Mouse (Mus musculus) heart, adult 18-20 months (tissue): ENCODE measurements around the gene Calhm1. TPM values are rescaled to one million over a fixed set of nuclear protein-coding genes. Genes with fewer than 3 reads are reported as not detected.

Experiments
- total RNA-seq, 2 experiments: library from RNA; stranded (reverse); gene quantifications; 2 replicates each; pipeline ENCODE4 v1.2.3; 2021

Calhm1 gene
- total RNA-seq, 2 experiments from 2014 or later = not detected

Other genes with a start within 250 kb of the Calhm1 start
- not detected for gene Ina, start 129.6 kb downstream of the Calhm1 start, total RNA-seq
- 10 to 100 TPM; 63.6 to 64.0 TPM for gene Nt5c2, start 129.1 kb downstream of the Calhm1 start, total RNA-seq
- gene Pcgf6, start 93.3 kb downstream of the Calhm1 start, total RNA-seq = 1 to 10 TPM; 2.7 to 3.7 TPM
- 1 to 10 TPM; 2.4 to 2.6 TPM for gene Taf5, start 76.5 kb downstream of the Calhm1 start, total RNA-seq
- 1,000 to 10,000 TPM; 2,301 to 2,526 TPM for gene Usmg5, start 53.6 kb downstream of the Calhm1 start, total RNA-seq
- 10 to 100 TPM; 11.2 to 12.9 TPM for gene Pdcd11, start 53.5 kb downstream of the Calhm1 start, total RNA-seq
- 1 to 10 TPM; 3.9 to 6.1 TPM for gene Calhm2, start 6.0 kb downstream of the Calhm1 start, total RNA-seq
- gene Calhm3, start 13.5 kb upstream of the Calhm1 start, total RNA-seq = not detected
- gene Neurl1a, start 34.6 kb upstream of the Calhm1 start, total RNA-seq = 1 to 10 TPM; 1.9 TPM